Mouse (Mus musculus): ENCODE measurements around the gene Cfap74. TPM values are rescaled to one million over a fixed set of nuclear protein-coding genes. Genes with fewer than 3 reads are reported as not detected.

Cfap74 gene
- polyA plus RNA-seq, 1 experiment from 2014 or later: 4.6 TPM

DNA sequence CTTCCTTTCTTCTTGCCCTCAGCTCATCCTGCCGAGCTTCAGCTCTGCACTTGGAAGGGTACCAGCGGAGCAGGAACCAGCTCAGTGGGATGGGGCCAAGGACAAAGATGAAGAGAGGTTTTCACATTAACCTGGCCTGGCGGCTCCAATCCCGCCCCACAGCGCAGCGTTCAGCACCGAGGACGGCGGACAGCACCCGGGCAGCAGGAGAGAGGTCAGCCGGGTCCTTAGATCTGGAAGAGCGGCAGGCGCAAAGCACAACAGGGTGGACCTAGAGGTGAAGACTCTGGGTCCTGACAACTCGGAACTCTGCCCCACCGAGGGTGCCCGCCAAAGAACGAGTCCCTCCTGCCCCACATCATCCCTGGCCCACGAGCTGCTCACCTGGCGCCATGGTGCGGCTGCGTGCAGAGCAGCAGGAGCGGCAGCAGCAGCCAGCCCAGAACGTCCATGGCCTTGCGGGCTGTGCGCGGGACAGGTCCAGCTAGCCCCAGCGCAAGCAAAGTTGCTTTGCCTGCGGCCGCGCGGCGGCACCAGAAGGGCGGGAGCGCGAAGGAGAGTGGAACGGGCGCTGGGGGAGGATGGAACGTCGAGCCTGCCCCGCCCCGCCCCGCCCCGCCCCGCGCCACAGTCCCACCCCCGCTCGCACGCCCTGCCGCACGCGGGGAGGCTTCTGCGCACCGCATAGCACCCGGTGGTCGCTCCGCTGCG lies 11.3 kb upstream of the Cfap74 start, which contains the start of gene Gabrd:
TSS of gene Gabrd (minus strand) at position 602 of the 711 bp plus-strand sequence.
- Histone ChIP-seq H3K9me3 (ENCODE audit: control insufficient read depth, low read length) (no peaks in the 10 kb centered on the region), H3K4me2 (replicated peaks) (peak within 1 kb of the TSS; percentile 64), H3K9ac (0 out of 2 replicates have a peak within 1 kb of the TSS, but pooled peaks have one; percentile 22), H3K4me3 (replicated peaks; ENCODE audit: low read length) (peak within 1 kb of the TSS; percentile 36), H3K4me1 (replicated peaks; ENCODE audit: control insufficient read depth, insufficient read depth, low read length) (no peaks in the 10 kb centered on the region), H3K27ac (no peak within 1 kb of the TSS), H3K36me3 (replicated peaks; ENCODE audit: control insufficient read depth, insufficient read depth) (no peaks in the 10 kb centered on the region), H3K27me3 (ENCODE audit: control insufficient read depth, insufficient read depth, low read length) (peaks cover 49% of the 10 kb centered on the region)
- ATAC-seq (ENCODE audit: low FRiP score): peak; percentile 24; the same call in 1 of the 2 replicates
- 2% methylated on average over 43 of the region's 57 CpGs for WGBS
- DNase-seq (ENCODE audit: low spot score): no peak

- no peaks in the 10 kb centered on the region for H3K9me3 ChIP-seq (ENCODE audit: control insufficient read depth, low read length)
- peaks cover 49% of the 10 kb centered on the region for H3K27me3 ChIP-seq (ENCODE audit: control insufficient read depth, insufficient read depth, low read length)
- H3K4me2 ChIP-seq (replicated peaks): peak overlapping the region; percentile 64
- no peaks in the 10 kb centered on the region for H3K4me1 ChIP-seq (replicated peaks; ENCODE audit: control insufficient read depth, insufficient read depth, low read length)
- peak overlapping the region; percentile 36 for H3K4me3 ChIP-seq (replicated peaks; ENCODE audit: low read length)
- H3K36me3 ChIP-seq (replicated peaks; ENCODE audit: control insufficient read depth, insufficient read depth): no peaks in the 10 kb centered on the region
- 4% methylated on average over 9 of the region's 9 CpGs for WGBS
- H3K9ac ChIP-seq: 0 out of 2 replicates have a peak overlapping the region, but pooled peaks have one; percentile 22
- ATAC-seq (ENCODE audit: low FRiP score): no peak
- H3K27ac ChIP-seq: no peak overlapping the region
- no peak for DNase-seq (ENCODE audit: low spot score)
Observed at GRCm38 (mm10) chr4:155398222-155398540, 10.8 kb upstream of the Cfap74 start.

DNA sequence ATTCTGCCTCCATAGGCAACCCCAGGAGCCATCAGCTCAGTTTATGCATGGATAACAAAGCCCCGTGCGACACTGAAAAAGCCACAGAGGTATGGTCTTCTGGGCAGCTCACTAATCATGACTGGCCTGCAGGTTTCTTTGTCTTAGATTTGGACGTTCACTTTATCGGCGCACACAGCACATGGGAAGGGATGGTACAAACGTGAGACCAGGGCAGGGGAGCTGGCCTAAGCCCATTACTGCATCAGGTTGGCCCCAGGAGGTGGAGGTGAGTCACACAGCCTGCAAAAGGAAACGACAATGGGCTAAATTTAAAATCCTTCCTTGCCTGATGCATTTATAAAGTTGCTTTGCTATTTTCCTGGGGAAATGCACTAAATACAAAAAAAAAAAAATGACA lies 7.9 kb upstream of the Cfap74 start:
- Histone ChIP-seq H3K9ac (no peak overlapping the region), H3K36me3 (replicated peaks; ENCODE audit: control insufficient read depth, insufficient read depth) (no peaks in the 10 kb centered on the region), H3K4me1 (replicated peaks; ENCODE audit: control insufficient read depth, insufficient read depth, low read length) (no peaks in the 10 kb centered on the region), H3K9me3 (ENCODE audit: control insufficient read depth, low read length) (no peaks in the 10 kb centered on the region), H3K27me3 (ENCODE audit: control insufficient read depth, insufficient read depth, low read length) (peaks cover 38% of the 10 kb centered on the region), H3K4me2 (replicated peaks) (no peak overlapping the region), H3K27ac (no peak overlapping the region), H3K4me3 (replicated peaks; ENCODE audit: low read length) (no peak overlapping the region)
- DNase-seq (ENCODE audit: low spot score) (no peak), ATAC-seq (ENCODE audit: low FRiP score) (no peak)
- 71% methylated on average over 7 of the region's 7 CpGs for WGBS

DNA sequence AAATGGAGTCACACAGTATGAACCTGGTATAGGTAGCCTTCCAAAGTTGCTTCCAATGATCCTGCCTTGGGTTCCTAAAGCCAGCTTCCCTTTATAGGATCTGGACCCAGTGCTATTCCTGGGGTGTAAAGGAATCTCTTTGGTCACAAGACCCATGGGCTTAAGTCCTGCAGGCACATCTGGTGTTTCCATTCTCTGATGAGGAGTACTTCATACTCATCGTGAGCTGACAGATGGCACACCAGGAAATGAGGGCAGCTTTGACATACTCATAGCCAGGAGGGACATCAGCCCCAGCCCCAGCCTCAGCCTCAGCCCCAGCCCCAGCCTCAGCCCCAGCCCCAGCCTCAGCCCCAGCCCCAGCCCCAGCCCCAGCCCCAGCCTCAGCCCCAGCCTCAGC lies 6.5 kb upstream of the Cfap74 start:
- Histone ChIP-seq H3K4me3 (replicated peaks; ENCODE audit: low read length) (no peak overlapping the region), H3K27ac (no peak overlapping the region), H3K9me3 (ENCODE audit: control insufficient read depth, low read length) (no peaks in the 10 kb centered on the region), H3K4me1 (replicated peaks; ENCODE audit: control insufficient read depth, insufficient read depth, low read length) (no peaks in the 10 kb centered on the region), H3K4me2 (replicated peaks) (no peak overlapping the region), H3K36me3 (replicated peaks; ENCODE audit: control insufficient read depth, insufficient read depth) (no peaks in the 10 kb centered on the region), H3K9ac (no peak overlapping the region), H3K27me3 (ENCODE audit: control insufficient read depth, insufficient read depth, low read length) (peaks cover 24% of the 10 kb centered on the region)
- DNase-seq (ENCODE audit: low spot score): no peak
- WGBS: 45% methylated on average over 1 of the region's 1 CpGs
- no peak for ATAC-seq (ENCODE audit: low FRiP score)

DNA sequence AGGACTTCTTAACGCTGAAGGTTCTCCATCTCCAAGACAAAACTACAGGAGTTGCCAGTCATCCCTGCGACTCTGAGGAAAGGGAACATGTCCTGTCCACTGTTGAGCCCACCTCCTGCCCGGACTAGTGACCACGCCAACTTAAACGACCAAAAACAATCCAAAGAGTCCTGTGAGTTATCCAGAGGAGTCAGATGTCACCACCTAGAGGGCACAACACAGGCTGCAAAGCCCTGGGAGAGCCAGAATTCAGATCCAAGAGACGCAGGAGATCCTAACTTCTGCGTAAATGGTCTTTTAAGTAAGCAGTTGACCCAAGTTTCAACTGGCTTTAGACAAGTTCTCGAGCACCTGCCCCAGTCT lies 314 bp upstream of the Cfap74 start:
- H3K4me1 ChIP-seq (replicated peaks; ENCODE audit: control insufficient read depth, insufficient read depth, low read length): peaks cover 11% of the 10 kb centered on the region
- H3K36me3 ChIP-seq (replicated peaks; ENCODE audit: control insufficient read depth, insufficient read depth): no peaks in the 10 kb centered on the region
- H3K9me3 ChIP-seq (ENCODE audit: control insufficient read depth, low read length): no peaks in the 10 kb centered on the region
- peak overlapping the region; percentile 50 for H3K4me3 ChIP-seq (replicated peaks; ENCODE audit: low read length)
- WGBS: 2% methylated on average over 8 of the region's 8 CpGs
- DNase-seq (ENCODE audit: low spot score) (no peak), ATAC-seq (ENCODE audit: low FRiP score) (peak; percentile 41)
- H3K4me2 ChIP-seq (replicated peaks): peak overlapping the region; percentile 77
- peak overlapping the region; percentile 49 for H3K9ac ChIP-seq
- no peaks in the 10 kb centered on the region for H3K27me3 ChIP-seq (ENCODE audit: control insufficient read depth, insufficient read depth, low read length)
- no peak overlapping the region for H3K27ac ChIP-seq

GRCm38 (mm10) chr4:155412124-155412523 lies 3.1 kb downstream of the Cfap74 start:
- ATAC-seq (ENCODE audit: low FRiP score) (no peak), DNase-seq (ENCODE audit: low spot score) (no peak)
- Histone ChIP-seq H3K9ac (no peak overlapping the region), H3K27ac (no peak overlapping the region), H3K4me2 (replicated peaks) (no peak overlapping the region), H3K4me1 (replicated peaks; ENCODE audit: control insufficient read depth, insufficient read depth, low read length) (peaks cover 11% of the 10 kb centered on the region), H3K4me3 (replicated peaks; ENCODE audit: low read length) (no peak overlapping the region), H3K36me3 (replicated peaks; ENCODE audit: control insufficient read depth, insufficient read depth) (no peaks in the 10 kb centered on the region), H3K9me3 (ENCODE audit: control insufficient read depth, low read length) (no peaks in the 10 kb centered on the region), H3K27me3 (ENCODE audit: control insufficient read depth, insufficient read depth, low read length) (no peaks in the 10 kb centered on the region)
- 92% methylated on average over 6 of the region's 6 CpGs for WGBS

DNA sequence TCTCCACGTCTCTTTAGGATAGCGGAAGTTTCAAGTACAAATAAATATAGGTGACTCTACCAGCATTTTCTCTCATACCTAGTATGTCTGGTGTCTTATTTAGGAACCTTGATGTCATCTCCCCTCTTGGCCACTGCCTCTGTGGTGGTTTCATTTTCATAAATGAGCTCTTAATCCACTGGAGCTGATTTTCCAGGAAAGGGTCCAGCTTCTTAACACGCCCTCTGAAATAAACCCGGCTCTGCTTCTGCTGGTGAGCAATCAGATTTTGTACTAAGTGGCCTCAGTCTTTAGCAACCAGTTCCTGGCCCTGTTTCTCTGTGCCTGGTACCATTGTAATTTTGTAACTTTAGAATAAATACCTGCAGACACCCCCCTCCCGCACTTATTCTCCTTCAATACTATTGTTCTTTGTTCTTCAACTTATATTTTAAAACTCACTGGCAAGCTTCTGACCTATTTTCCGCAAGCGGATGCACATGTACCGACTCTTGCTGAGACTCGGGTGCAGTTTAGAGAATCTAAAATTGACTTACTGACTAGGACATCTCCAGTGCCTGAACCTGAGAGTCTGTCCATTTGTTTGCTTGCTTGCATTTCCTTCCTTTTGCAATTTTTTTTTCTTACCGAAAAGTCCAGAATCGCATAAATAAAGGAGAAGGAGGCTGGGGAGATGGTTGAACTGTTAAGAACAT lies 4.8 kb downstream of the Cfap74 start:
- Histone ChIP-seq H3K9me3 (ENCODE audit: control insufficient read depth, low read length) (no peaks in the 10 kb centered on the region), H3K4me3 (replicated peaks; ENCODE audit: low read length) (no peak overlapping the region), H3K36me3 (replicated peaks; ENCODE audit: control insufficient read depth, insufficient read depth) (no peaks in the 10 kb centered on the region), H3K27me3 (ENCODE audit: control insufficient read depth, insufficient read depth, low read length) (no peaks in the 10 kb centered on the region), H3K27ac (no peak overlapping the region), H3K4me1 (replicated peaks; ENCODE audit: control insufficient read depth, insufficient read depth, low read length) (peaks cover 7% of the 10 kb centered on the region), H3K4me2 (replicated peaks) (no peak overlapping the region), H3K9ac (no peak overlapping the region)
- ATAC-seq (ENCODE audit: low FRiP score) (no peak), DNase-seq (ENCODE audit: low spot score) (no peak)
- WGBS: 94% methylated on average over 11 of the region's 11 CpGs

GRCm38 (mm10) chr4:155414656-155415235 lies 5.8 kb downstream of the Cfap74 start:
- Histone ChIP-seq H3K27me3 (ENCODE audit: control insufficient read depth, insufficient read depth, low read length) (no peaks in the 10 kb centered on the region), H3K4me1 (replicated peaks; ENCODE audit: control insufficient read depth, insufficient read depth, low read length) (peaks cover 4% of the 10 kb centered on the region), H3K4me3 (replicated peaks; ENCODE audit: low read length) (no peak overlapping the region), H3K4me2 (replicated peaks) (no peak overlapping the region), H3K9me3 (ENCODE audit: control insufficient read depth, low read length) (no peaks in the 10 kb centered on the region), H3K9ac (no peak overlapping the region), H3K36me3 (replicated peaks; ENCODE audit: control insufficient read depth, insufficient read depth) (no peaks in the 10 kb centered on the region), H3K27ac (no peak overlapping the region)
- ATAC-seq (ENCODE audit: low FRiP score) (no peak), DNase-seq (ENCODE audit: low spot score) (no peak)
- 92% methylated on average over 9 of the region's 9 CpGs for WGBS

- Histone ChIP-seq H3K36me3 (replicated peaks; ENCODE audit: control insufficient read depth, insufficient read depth) (no peaks in the 10 kb centered on the region), H3K27ac (no peak overlapping the region), H3K27me3 (ENCODE audit: control insufficient read depth, insufficient read depth, low read length) (no peaks in the 10 kb centered on the region), H3K4me2 (replicated peaks) (no peak overlapping the region), H3K9ac (no peak overlapping the region), H3K4me1 (replicated peaks; ENCODE audit: control insufficient read depth, insufficient read depth, low read length) (no peaks in the 10 kb centered on the region), H3K9me3 (ENCODE audit: control insufficient read depth, low read length) (no peaks in the 10 kb centered on the region), H3K4me3 (replicated peaks; ENCODE audit: low read length) (no peak overlapping the region)
- ATAC-seq (ENCODE audit: low FRiP score): no peak
- 84% methylated on average over 3 of the region's 3 CpGs for WGBS
- DNase-seq (ENCODE audit: low spot score): no peak
Observed at GRCm38 (mm10) chr4:155420137-155420536, 11.1 kb downstream of the Cfap74 start.

All from hindbrain, embryonic 14.5 days (tissue).